Mouse (Mus musculus) ES-Bruce4 (cell line): ENCODE measurements at regions not wholly inside any gene's neighbourhood (a gene's known extent, or its start where the extent isn't known, plus 50 kb on each side); places are given as distances from the start of the nearest gene placed in this dataset.

Source experiments
- CTCF ChIP-seq: IDR thresholded peaks from one replicate; pipeline ENCODE4 v1.8.1; 2011; ENCODE audit warnings: low read depth, low read length
- EP300 ChIP-seq: IDR thresholded peaks from 2 replicates; pipeline ENCODE4 v1.6.1; 2011; ENCODE audit warnings: low read depth, low read length; ENCODE audit not compliant: insufficient read depth
- POLR2A ChIP-seq: IDR thresholded peaks from one replicate; pipeline ENCODE4 v1.8.1; 2011; ENCODE audit warnings: low read length; ENCODE audit not compliant: insufficient read depth

GRCm38 (mm10) chr4:95304006-95304405 is 252.0 kb upstream of the Jun start:
- no peak for TF ChIP-seq POLR2A
- TF ChIP-seq CTCF = no peak
- no peak for TF ChIP-seq EP300
